Mouse (Mus musculus): ENCODE measurements around the gene Plk2.

DNA sequence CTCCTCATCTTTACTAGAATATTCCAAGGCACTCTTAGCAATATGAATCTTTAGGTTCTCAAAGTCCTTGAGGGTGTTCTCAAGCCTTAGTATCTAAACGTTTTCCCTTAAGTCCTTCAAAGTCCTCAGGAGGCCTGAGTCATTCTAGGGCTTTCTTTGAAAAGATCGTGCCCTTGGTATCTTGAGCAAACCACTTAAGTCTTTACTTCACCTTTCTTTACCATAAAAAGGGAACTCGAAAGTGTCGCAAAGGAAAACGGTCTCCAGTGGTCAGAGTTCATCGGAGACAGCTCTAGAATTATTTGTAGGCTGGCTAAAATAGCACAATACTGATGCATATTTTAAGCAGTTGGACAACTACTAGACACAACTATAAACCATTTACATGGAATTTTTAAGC is 31.1 kb upstream of the Plk2 start:
- no peak for TF ChIP-seq TAL1 (IDR thresholded peaks at IDR 0.05; ENCODE audit: low read length)
- no peak for TF ChIP-seq GATA1 (IDR thresholded peaks at IDR 0.05; ENCODE audit: low read length)

All from erythroblast, embryonic 14.5 days (primary cell).